ENCODE assay signal across 8 mouse cellular contexts in genomic region chr2:152819926-152820325, GRCm38 (mm10). TPM values are rescaled to one million over a fixed set of nuclear protein-coding genes. Genes with fewer than 3 reads are reported as not detected.
DNase-seq lines count a peak whose midpoint lies in the region; ATAC-seq and TF ChIP-seq lines count a peak whose summit lies in the region.

No protein-coding gene starts in this region.

- no peak overlapping the region for H3K9ac ChIP-seq in embryonic facial prominence, embryonic 12.5 days
- H3K9ac ChIP-seq in heart, postnatal 0 days (replicated peaks; ENCODE audit: low read depth, low read length) = peak overlapping the region; percentile 34
- no peak overlapping the region for H3K9ac ChIP-seq in liver, postnatal 0 days (replicated peaks)

- H3K4me2 ChIP-seq in embryonic facial prominence, embryonic 12.5 days (replicated peaks) = no peak overlapping the region
- H3K4me2 ChIP-seq in heart, postnatal 0 days (ENCODE audit: low read depth, low read length) = 0 out of 2 replicates have a peak overlapping the region, but pooled peaks have one; percentile 14
- no peak overlapping the region for H3K4me2 ChIP-seq in liver, postnatal 0 days (ENCODE audit: low read depth, low read length)

- TF ChIP-seq EP300 in heart, postnatal 0 days (IDR thresholded peaks at IDR 0.05; ENCODE audit: low read depth) = no peak
- TF ChIP-seq EP300 in liver, postnatal 0 days (IDR thresholded peaks at IDR 0.05; ENCODE audit: low read depth) = no peak

- no peak for TF ChIP-seq CTCF in heart, postnatal 0 days (IDR thresholded peaks at IDR 0.05; ENCODE audit: low read depth)
- no peak for TF ChIP-seq CTCF in liver, postnatal 0 days (IDR thresholded peaks at IDR 0.05; ENCODE audit: low read depth)

- H3K4me1 ChIP-seq in embryonic facial prominence, embryonic 12.5 days = peaks cover 41% of the 10 kb centered on the region
- H3K4me1 ChIP-seq in heart, postnatal 0 days (ENCODE audit: control insufficient read depth, insufficient read depth) = peaks cover 61% of the 10 kb centered on the region
- H3K4me1 ChIP-seq in liver, postnatal 0 days (ENCODE audit: insufficient read depth) = peaks cover 73% of the 10 kb centered on the region

- 48% methylated on average over 4 of the region's 4 CpGs for WGBS in embryonic facial prominence, embryonic 12.5 days
- 32% methylated on average over 4 of the region's 4 CpGs for WGBS in heart, postnatal 0 days
- WGBS in liver, postnatal 0 days (ENCODE audit: insufficient replicate concordance) = 90% methylated on average over 4 of the region's 4 CpGs

- H3K9me3 ChIP-seq in embryonic facial prominence, embryonic 12.5 days = no peaks in the 10 kb centered on the region
- no peaks in the 10 kb centered on the region for H3K9me3 ChIP-seq in heart, postnatal 0 days (replicated peaks; ENCODE audit: control insufficient read depth, low read length)
- no peaks in the 10 kb centered on the region for H3K9me3 ChIP-seq in liver, postnatal 0 days (ENCODE audit: low read length)

- H3K27me3 ChIP-seq in embryonic facial prominence, embryonic 12.5 days = no peaks in the 10 kb centered on the region
- H3K27me3 ChIP-seq in heart, postnatal 0 days (ENCODE audit: control insufficient read depth, insufficient read depth, low read length) = no peaks in the 10 kb centered on the region
- H3K27me3 ChIP-seq in liver, postnatal 0 days (ENCODE audit: insufficient read depth, low read length) = no peaks in the 10 kb centered on the region

- intact Hi-C loops in left cerebral cortex, postnatal 25 days (cut with DNase I) = loop anchor here (1.0 kb wide), 1 partner anchor 35 kb away; no protein-coding TSS in a partner anchor
- intact Hi-C loops in left cerebral cortex, postnatal 10 days (cut with DNase I) = no loop called here
- intact Hi-C loops in left cerebral cortex, postnatal 4 days (cut with DNase I) = loop anchor here (10.0 kb wide), 1 partner anchor 55 kb away; no protein-coding TSS in a partner anchor

- peak overlapping the region; percentile 80 for H3K27ac ChIP-seq in embryonic facial prominence, embryonic 12.5 days
- H3K27ac ChIP-seq in heart, postnatal 0 days (ENCODE audit: low read depth) = peak overlapping the region; percentile 93
- 0 out of 2 replicates have a peak overlapping the region, but pooled peaks have one; percentile 58 for H3K27ac ChIP-seq in liver, postnatal 0 days (ENCODE audit: low read depth)

- ATAC-seq in embryonic facial prominence, embryonic 12.5 days (ENCODE audit: insufficient number of reproducible peaks, insufficient read depth, low FRiP score, low TSS enrichment) = no peak
- ATAC-seq in heart, postnatal 0 days (ENCODE audit: insufficient read depth, low read depth) = peak; percentile 22; the same call in 1 of the 2 replicates
- ATAC-seq in liver, postnatal 0 days = no peak

- DNase-seq in left cerebral cortex, postnatal 25 days (ENCODE audit: low spot score in 2 of 2) = peak; percentile 31 to 49
- no peak for DNase-seq in left cerebral cortex, postnatal 10 days (ENCODE audit: extremely low spot score in 1 of 2, low spot score in 2 of 2)
- no peak for DNase-seq in heart, postnatal 0 days (ENCODE audit: low spot score)
- DNase-seq in liver, postnatal 0 days = no peak
- DNase-seq in spleen, postnatal 4 days (ENCODE audit: low spot score in 2 of 2) = no peak
- DNase-seq in frontal cortex, postnatal 10 days (ENCODE audit: low spot score in 2 of 2) = no peak
- no peak for DNase-seq in left cerebral cortex, postnatal 4 days

- H3K36me3 ChIP-seq in embryonic facial prominence, embryonic 12.5 days = peaks cover 21% of the 10 kb centered on the region
- peaks cover 8% of the 10 kb centered on the region for H3K36me3 ChIP-seq in heart, postnatal 0 days (replicated peaks; ENCODE audit: control insufficient read depth, insufficient read depth, low read length)
- H3K36me3 ChIP-seq in liver, postnatal 0 days (replicated peaks; ENCODE audit: insufficient read depth, low read length) = peaks cover 56% of the 10 kb centered on the region

- H3K4me3 ChIP-seq in embryonic facial prominence, embryonic 12.5 days = no peak overlapping the region
- no peak overlapping the region for H3K4me3 ChIP-seq in heart, postnatal 0 days (ENCODE audit: low read depth, low read length)
- H3K4me3 ChIP-seq in liver, postnatal 0 days (ENCODE audit: low read depth, low read length) = no peak overlapping the region

RNA-seq across cellular contexts. Expression of gene Bcl2l1, which starts 11.6 kb away (rescaled TPM):
- 100 to 1,000 TPM; 128 to 138 TPM for total RNA-seq in left cerebral cortex, postnatal 25 days (2021)
- total RNA-seq in left cerebral cortex, postnatal 10 days (2021) = 100 to 1,000 TPM; 118 to 123 TPM
- polyA plus RNA-seq in embryonic facial prominence, embryonic 12.5 days (2016; fragmentation: Nextera tagmentation; extraction: Ambion mirVana) = 104 and 105 TPM in 2 replicates
- 60.9 and 75.6 TPM in 2 replicates for total RNA-seq in heart, postnatal 0 days (2014; rRNA removed; ENCODE audit: low replicate concordance)
- polyA plus RNA-seq in heart, postnatal 0 days (2015; fragmentation: Nextera tagmentation; extraction: Ambion mirVana) = 34.5 and 35.0 TPM in 2 replicates
- 84.2 and 84.4 TPM in 2 replicates for polyA plus RNA-seq in liver, postnatal 0 days (2015; fragmentation: Nextera tagmentation; extraction: Ambion mirVana)
- 100 to 1,000 TPM; 113 to 116 TPM for total RNA-seq in left cerebral cortex, postnatal 4 days (2021)

RNA-seq across cellular contexts. Expression of gene Tpx2, which starts 27.8 kb away (rescaled TPM):
- 1 to 10 TPM; 1.7 to 2.2 TPM for total RNA-seq in left cerebral cortex, postnatal 25 days (2021)
- total RNA-seq in left cerebral cortex, postnatal 10 days (2021) = 1 to 10 TPM; 4.3 to 5.0 TPM
- 92.4 and 106 TPM in 2 replicates for polyA plus RNA-seq in embryonic facial prominence, embryonic 12.5 days (2016; fragmentation: Nextera tagmentation; extraction: Ambion mirVana)
- total RNA-seq in heart, postnatal 0 days (2014; rRNA removed; ENCODE audit: low replicate concordance) = 8.1 and 13.6 TPM in 2 replicates
- 15.0 and 15.1 TPM in 2 replicates for polyA plus RNA-seq in heart, postnatal 0 days (2015; fragmentation: Nextera tagmentation; extraction: Ambion mirVana)
- polyA plus RNA-seq in liver, postnatal 0 days (2015; fragmentation: Nextera tagmentation; extraction: Ambion mirVana) = 20.7 and 25.8 TPM in 2 replicates
- 10 to 100 TPM in 1 of 2 experiments, 1 to 10 TPM in 1; 9.8 to 11.0 TPM for total RNA-seq in left cerebral cortex, postnatal 4 days (2021)

Comparison
In these comparisons a context has a peak if more than half of its experiments do, and no peak if none do; other contexts are left out.
1. DNase-seq: peak in left cerebral cortex, postnatal 25 days (2 of 2); none in left cerebral cortex, postnatal 10 days (0 of 2), heart, postnatal 0 days (single experiment), liver, postnatal 0 days (single experiment), spleen, postnatal 4 days (0 of 2), frontal cortex, postnatal 10 days (0 of 2) and left cerebral cortex, postnatal 4 days (single experiment).
2. Peak in every context shown above with its lines, with median percentiles within 50 percentile points of each other: H3K27ac ChIP-seq.